Mouse (Mus musculus) small intestine, adult 10 weeks (tissue): ENCODE data around the gene Tnfrsf8. TPM values are rescaled to one million over a fixed set of nuclear protein-coding genes. Genes with fewer than 3 reads are reported as not detected.

Experiments used
- polyA plus RNA-seq: library from polyadenylated mRNA; stranded (reverse); fragments of 350-450 nt; fragmentation: Illumina TruSeq; extraction: RNeasy Lipid Tissue Mini Kit (QIAGEN cat#74804); gene quantifications from one replicate; pipeline ENCODE4 v1.2.3, GENCODE M21; 2014; ENCODE audit warnings: low replicate concordance

The Tnfrsf8 gene
- polyA plus RNA-seq, result not detected

GRCm38 (mm10) chr4:145314836-145315467 is at the start of gene Tnfrsf8:
TSS of gene Tnfrsf8 (minus strand) at chr4:145315164.

GRCm38 (mm10) chr4:145246173-145247011 is 68.6 kb downstream of the Tnfrsf8 start, which contains the start of gene Tnfrsf1b:
TSS of gene Tnfrsf1b (minus strand) at chr4:145246870.

Other genes with a start within 250 kb of the Tnfrsf8 start
- gene Vps13d, start 120.2 kb downstream of the Tnfrsf8 start, polyA plus RNA-seq, result 27.2 TPM
- gene Tnfrsf1b, start 68.3 kb downstream of the Tnfrsf8 start, polyA plus RNA-seq, result 1.0 TPM
- gene Zfp990, start 195.6 kb upstream of the Tnfrsf8 start, polyA plus RNA-seq, result 0.45 TPM